Mouse (Mus musculus): ENCODE data around the gene Ccdc71. TPM values are rescaled to one million over a fixed set of nuclear protein-coding genes. Genes with fewer than 3 reads are reported as not detected.

Ccdc71 gene
- total RNA-seq (2015) (14.6 and 17.9 TPM in 2 replicates), total RNA-seq (2017) (13.7 and 14.8 TPM in 2 replicates)

DNA sequence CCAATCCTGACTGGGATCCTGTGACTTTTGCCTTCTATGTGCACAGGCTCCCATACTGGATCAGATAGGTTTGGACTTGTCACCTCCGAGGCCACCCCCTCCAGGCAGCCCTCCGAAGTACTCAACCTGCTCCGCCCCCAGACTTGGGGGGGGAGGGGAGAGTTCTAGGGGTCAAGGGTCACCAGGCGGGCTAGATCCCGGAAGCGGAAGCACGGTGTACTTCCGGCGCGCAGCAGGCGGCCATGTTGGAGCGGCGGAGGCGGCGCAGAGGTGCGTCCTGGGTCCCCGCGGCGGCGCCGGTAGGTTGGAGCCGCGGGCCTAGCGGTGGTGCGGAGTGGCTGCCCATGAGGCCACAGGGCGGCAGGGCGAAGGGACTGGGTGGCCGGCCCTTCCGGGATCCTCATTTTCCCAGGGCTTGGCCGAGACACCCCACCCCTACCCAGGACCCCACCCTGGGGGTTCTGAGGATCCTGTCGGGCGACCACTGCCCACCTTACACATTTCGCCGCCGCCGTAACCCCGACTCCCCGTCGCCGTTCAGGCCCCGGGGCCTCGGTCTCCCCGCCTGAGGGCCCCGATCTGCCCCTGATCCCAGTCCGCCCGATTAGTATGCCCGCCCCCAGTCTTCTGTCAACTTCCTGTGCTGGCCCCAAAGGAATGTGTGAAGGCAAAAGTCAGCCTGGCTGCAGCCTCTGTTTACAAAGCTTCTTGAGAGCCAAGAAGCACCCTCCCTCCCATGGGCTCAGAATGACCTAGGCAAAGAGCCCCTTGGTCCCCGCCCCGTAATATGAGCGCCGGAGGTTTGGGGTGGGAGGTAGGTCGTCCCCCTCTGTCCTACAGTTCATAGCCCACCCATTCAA lies at the start of gene Ccdc71:
Gene Ccdc71 (plus strand): TSS at position 209 of the 860 bp plus-strand sequence.
- peak; percentile 97 for ATAC-seq (replicated peaks; ENCODE audit: poor library complexity)

DNA sequence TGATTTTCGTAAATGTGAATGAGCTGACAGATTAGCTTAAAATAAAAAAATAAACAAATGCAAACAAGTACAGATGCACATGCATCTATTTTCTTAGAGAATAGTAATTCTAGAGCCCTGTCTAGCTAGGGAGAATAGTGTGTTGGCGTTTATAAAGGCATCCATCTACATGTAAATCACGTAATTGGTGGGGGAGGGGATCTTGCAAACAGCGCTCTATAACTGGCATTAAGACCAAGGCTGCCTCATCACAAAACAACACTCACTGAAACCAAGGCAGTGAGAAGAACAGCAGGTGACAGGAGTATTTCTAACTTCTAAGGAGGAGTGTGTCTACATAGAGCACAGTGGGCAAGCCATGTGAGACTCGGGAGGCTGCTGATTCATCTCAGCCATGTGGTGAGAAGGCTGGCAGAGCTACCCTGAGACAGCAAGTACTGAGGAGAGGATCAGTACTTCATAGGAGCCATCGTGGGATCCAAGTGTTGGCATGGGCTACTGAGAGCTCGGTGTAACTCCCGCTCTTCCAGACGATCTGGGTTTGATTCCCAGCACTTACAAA lies 48.9 kb upstream of the Ccdc71 start:
- ATAC-seq (replicated peaks; ENCODE audit: poor library complexity) = no peak

DNA sequence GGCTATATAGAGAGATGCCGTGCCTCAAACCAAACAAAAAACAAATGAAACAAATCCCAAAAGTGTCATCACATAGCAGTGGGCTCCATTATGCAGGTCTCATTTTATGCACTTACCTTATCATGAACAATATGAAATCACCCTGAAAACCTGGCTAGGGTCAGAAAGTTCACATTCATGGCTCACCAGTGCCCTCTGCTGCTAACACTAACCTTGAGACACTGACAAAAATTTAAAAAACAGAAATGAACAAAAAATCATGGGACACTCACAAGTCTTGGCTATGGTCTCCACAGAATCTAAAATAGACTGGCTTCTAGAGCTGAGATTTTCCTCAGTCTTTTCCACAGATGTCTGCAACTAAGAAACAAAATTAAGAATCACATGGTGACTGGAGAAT lies 48.1 kb upstream of the Ccdc71 start:
- ATAC-seq (replicated peaks; ENCODE audit: poor library complexity) = peak; percentile 73

GRCm38 (mm10) chr9:108428384-108428783 lies 31.9 kb upstream of the Ccdc71 start, which contains the start of gene Ccdc36:
Ccdc36 (minus strand) TSS chr9:108428484.
- no peak for ATAC-seq (replicated peaks; ENCODE audit: poor library complexity)

GRCm38 (mm10) chr9:108431431-108432067 lies 28.8 kb upstream of the Ccdc71 start:
- peak; percentile 83 for ATAC-seq (replicated peaks; ENCODE audit: poor library complexity)

DNA sequence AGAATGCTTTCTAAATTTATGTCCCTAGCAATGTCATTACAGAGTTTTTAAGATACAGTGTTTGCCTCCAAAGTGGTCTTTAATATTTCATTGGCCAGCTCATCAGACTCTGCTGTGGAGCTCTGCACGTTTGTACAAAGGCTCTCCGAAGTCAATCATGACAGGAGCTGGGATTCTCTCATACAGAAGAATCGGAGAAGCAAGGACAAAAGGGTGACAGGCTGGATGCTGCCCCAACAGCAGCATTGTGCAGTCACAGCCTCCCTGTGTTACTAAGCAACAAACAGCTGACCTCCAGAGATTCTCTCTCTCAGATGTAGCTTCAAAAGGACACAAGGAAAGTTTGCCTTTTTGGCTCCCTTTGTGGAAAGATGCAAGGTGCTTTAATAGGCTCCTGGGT lies 24.1 kb upstream of the Ccdc71 start, which contains the start of gene BC048562:
Gene BC048562 (plus strand): TSS at position 301 of the 400 bp plus-strand sequence.
- no peak for ATAC-seq (replicated peaks; ENCODE audit: poor library complexity)

GRCm38 (mm10) chr9:108439176-108439575 lies 21.2 kb upstream of the Ccdc71 start:
- no peak for ATAC-seq (replicated peaks; ENCODE audit: poor library complexity)

DNA sequence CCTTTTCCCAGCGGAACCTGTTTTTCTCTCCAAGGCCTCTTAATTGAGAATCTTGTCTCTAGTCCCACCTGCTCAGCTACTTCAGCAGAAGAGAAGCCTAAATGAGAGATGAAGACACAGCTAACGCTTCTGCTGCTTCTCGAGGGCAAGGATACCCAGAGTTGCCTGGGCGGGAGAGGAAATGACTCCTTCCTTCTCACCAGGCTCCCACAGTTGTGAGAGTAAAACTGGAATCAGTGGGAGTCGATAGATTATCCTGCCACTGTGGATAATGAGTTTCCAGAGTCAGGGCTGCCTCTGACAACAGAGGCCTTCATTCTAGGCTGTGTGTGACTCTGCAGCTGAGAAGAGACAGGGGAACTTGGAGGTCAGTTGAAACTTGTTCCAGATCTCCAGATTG lies 19.8 kb upstream of the Ccdc71 start:
- ATAC-seq (replicated peaks; ENCODE audit: poor library complexity) = no peak

GRCm38 (mm10) chr9:108441236-108441919 lies 18.9 kb upstream of the Ccdc71 start:
- no peak for ATAC-seq (replicated peaks; ENCODE audit: poor library complexity)

- ATAC-seq (replicated peaks; ENCODE audit: poor library complexity) = peak; percentile 57
These were observed 15.2 kb upstream of the Ccdc71 start for GRCm38 (mm10) chr9:108445125-108445524.

GRCm38 (mm10) chr9:108449860-108450259 lies 10.5 kb upstream of the Ccdc71 start:
- ATAC-seq (replicated peaks; ENCODE audit: poor library complexity) = no peak

GRCm38 (mm10) chr9:108450292-108451169 lies 9.8 kb upstream of the Ccdc71 start:
- ATAC-seq (replicated peaks; ENCODE audit: poor library complexity) = peak; percentile 38

- ATAC-seq (replicated peaks; ENCODE audit: poor library complexity) = no peak; the same call in 1 of the 2 replicates
These were observed 9.2 kb upstream of the Ccdc71 start for GRCm38 (mm10) chr9:108451170-108451493.

DNA sequence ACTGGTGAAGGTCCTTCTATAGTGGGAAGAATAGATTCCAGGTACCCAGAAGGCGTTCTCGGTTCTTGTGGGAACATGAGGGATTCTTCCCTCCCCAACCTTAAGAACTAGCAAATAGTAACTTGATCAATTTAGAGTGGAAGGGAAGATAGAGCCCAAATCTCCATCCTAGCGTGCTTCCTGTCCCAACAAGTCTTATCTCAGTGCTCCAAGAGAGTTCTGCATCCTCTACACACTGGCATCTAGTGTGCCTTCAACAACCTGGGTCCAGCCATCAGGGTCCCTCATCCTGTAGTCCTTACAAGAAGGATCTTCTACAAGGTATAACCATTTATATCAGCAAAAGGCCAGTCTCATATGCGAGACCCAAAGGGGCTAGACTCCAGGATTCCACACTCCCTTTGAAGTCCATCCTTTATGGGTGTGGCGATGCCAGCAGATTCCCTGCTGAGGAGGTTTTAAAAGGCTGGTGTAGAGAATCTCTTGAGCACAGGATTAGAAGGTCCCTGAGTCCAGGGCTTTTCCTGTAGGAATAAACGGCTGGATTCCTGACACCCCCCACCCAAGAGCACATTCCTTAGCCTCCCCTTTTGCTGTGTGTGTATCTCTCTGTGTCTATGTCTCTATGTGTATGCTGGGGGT lies 8.7 kb upstream of the Ccdc71 start:
- no peak for ATAC-seq (replicated peaks; ENCODE audit: poor library complexity)

- ATAC-seq (replicated peaks; ENCODE audit: poor library complexity) = peak; percentile 72
These were observed 7.9 kb upstream of the Ccdc71 start for GRCm38 (mm10) chr9:108452291-108452906.

GRCm38 (mm10) chr9:108452911-108453310 lies 7.4 kb upstream of the Ccdc71 start:
- ATAC-seq (replicated peaks; ENCODE audit: poor library complexity) = 0 out of 2 replicates have a peak, but pooled peaks have one; percentile 20

DNA sequence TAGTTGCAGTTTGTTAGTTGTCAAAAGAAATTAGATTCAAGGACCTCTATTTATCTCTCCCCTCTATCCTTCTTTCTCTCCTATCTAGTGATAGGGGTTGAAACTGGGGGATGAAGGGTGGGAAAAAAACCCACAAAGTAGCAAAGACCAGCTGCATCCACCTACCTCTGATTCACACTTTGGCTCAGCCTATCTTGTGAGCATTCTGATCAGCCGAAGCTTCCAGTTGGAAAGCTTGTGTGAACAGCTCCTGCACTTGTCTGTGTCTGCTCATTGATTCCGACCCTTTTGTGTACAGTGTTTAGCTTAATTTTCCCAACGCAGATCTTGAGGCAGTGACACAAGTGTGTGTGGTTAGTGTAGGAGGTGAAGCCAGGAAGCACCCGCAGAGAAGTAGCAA lies 6.9 kb upstream of the Ccdc71 start:
- no peak for ATAC-seq (replicated peaks; ENCODE audit: poor library complexity)

GRCm38 (mm10) chr9:108454429-108454828 lies 5.9 kb upstream of the Ccdc71 start:
- no peak for ATAC-seq (replicated peaks; ENCODE audit: poor library complexity)
